In the genomic region with DNA sequence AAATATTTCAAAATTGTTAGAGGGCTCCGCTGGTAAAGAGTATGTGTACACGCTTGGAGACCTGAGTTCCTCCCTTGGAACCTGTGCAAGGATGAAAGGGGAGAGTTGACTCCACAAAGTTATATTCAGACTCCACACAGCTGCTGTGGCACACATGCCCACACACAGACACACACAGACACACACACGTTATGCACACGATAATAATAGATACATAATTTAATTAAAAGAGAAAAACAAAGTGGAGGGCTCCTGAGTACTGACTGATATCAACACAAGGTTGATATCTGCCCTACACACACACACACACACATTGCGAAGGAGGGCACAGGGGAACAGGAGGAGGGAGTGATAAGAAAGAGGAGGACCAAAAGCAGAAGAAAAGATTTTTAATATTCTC, we compare ENCODE assay signal across 11 mouse cellular contexts. TPM values are rescaled to one million over a fixed set of nuclear protein-coding genes. Genes with fewer than 3 reads are reported as not detected.
DNase-seq lines count a peak whose midpoint lies in the region; ATAC-seq and TF ChIP-seq lines count a peak whose summit lies in the region.
"Had no signal": no experiment of that assay in that cellular context is flagged by ENCODE, and none has a peak within 500 bp of the region (broad histone marks: within the 10 kb centered on the region; RNA-seq: fewer than 3 reads in every experiment).

No protein-coding gene starts in this region.

- no peak for TF ChIP-seq EP300 in lung, postnatal 0 days (IDR thresholded peaks at IDR 0.05)

- no peak overlapping the region for H3K4me3 ChIP-seq in embryonic facial prominence, embryonic 13.5 days
- no peak overlapping the region for H3K4me3 ChIP-seq in embryonic facial prominence, embryonic 10.5 days
- no peak overlapping the region for H3K4me3 ChIP-seq in lung, postnatal 0 days (ENCODE audit: low read depth, low read length)
- H3K4me3 ChIP-seq in intestine, embryonic 16.5 days (ENCODE audit: low read length), result no peak overlapping the region; the same call in 1 of the 2 replicates
- no peak overlapping the region for H3K4me3 ChIP-seq in hindbrain, embryonic 10.5 days
- H3K4me3 ChIP-seq: forebrain, embryonic 12.5 days had no signal

- WGBS in embryonic facial prominence, embryonic 13.5 days, result 86% methylated on average over 5 of the region's 5 CpGs
- 87% methylated on average over 5 of the region's 5 CpGs for WGBS in embryonic facial prominence, embryonic 10.5 days
- 48% methylated on average over 5 of the region's 5 CpGs for whole genome bisulfite sequencing in lung, postnatal 0 days
- 60% methylated on average over 5 of the region's 5 CpGs for WGBS in intestine, embryonic 16.5 days
- 89% methylated on average over 5 of the region's 5 CpGs for WGBS in hindbrain, embryonic 10.5 days

- H3K4me1 ChIP-seq in embryonic facial prominence, embryonic 13.5 days, result peaks cover 27% of the 10 kb centered on the region
- H3K4me1 ChIP-seq in embryonic facial prominence, embryonic 10.5 days, result peaks cover 23% of the 10 kb centered on the region
- peaks cover 13% of the 10 kb centered on the region; the same call in 1 of the 2 replicates for H3K4me1 ChIP-seq in lung, postnatal 0 days (ENCODE audit: insufficient read depth, low read depth, low read length)
- H3K4me1 ChIP-seq in intestine, embryonic 16.5 days (ENCODE audit: control insufficient read depth, insufficient read depth, low read length), result peaks cover 29% of the 10 kb centered on the region
- H3K4me1 ChIP-seq in hindbrain, embryonic 10.5 days (replicated peaks), result peaks cover 12% of the 10 kb centered on the region

- H3K36me3 ChIP-seq in embryonic facial prominence, embryonic 13.5 days, result no peaks in the 10 kb centered on the region
- H3K36me3 ChIP-seq in embryonic facial prominence, embryonic 10.5 days (replicated peaks), result no peaks in the 10 kb centered on the region
- H3K36me3 ChIP-seq in lung, postnatal 0 days (ENCODE audit: insufficient read depth, low read length), result no peaks in the 10 kb centered on the region
- no peaks in the 10 kb centered on the region for H3K36me3 ChIP-seq in intestine, embryonic 16.5 days (ENCODE audit: control insufficient read depth, insufficient read depth, low read length)
- no peaks in the 10 kb centered on the region for H3K36me3 ChIP-seq in hindbrain, embryonic 10.5 days
- H3K36me3 ChIP-seq: forebrain, embryonic 12.5 days had no signal

- no peak for DNase-seq in embryonic facial prominence, embryonic 10.5 days (ENCODE audit: low spot score)
- DNase-seq in lung, postnatal 0 days (ENCODE audit: low spot score), result no peak
- DNase-seq in lung, postnatal 25 days (ENCODE audit: low spot score), result no peak
- DNase-seq in T-cell, adult 2 months (ENCODE audit: low spot score), result no peak
- no peak for DNase-seq in hindbrain, embryonic 10.5 days (ENCODE audit: low spot score)
- DNase-seq: cerebellum, adult 9-11 months; layer of hippocampus, postnatal 36 days had no signal

- H3K27ac ChIP-seq in embryonic facial prominence, embryonic 13.5 days, result peak overlapping the region; percentile 60; the same call in 1 of the 2 replicates
- no peak overlapping the region for H3K27ac ChIP-seq in embryonic facial prominence, embryonic 10.5 days (replicated peaks)
- H3K27ac ChIP-seq in lung, postnatal 0 days (ENCODE audit: low read length), result peak overlapping the region; percentile 74
- 0 out of 2 replicates have a peak overlapping the region, but pooled peaks have one; percentile 14 for H3K27ac ChIP-seq in intestine, embryonic 16.5 days (ENCODE audit: low read length)
- H3K27ac ChIP-seq in hindbrain, embryonic 10.5 days, result no peak overlapping the region
- H3K27ac ChIP-seq: forebrain, embryonic 12.5 days had no signal

- H3K9me3 ChIP-seq in embryonic facial prominence, embryonic 13.5 days, result no peaks in the 10 kb centered on the region
- no peaks in the 10 kb centered on the region for H3K9me3 ChIP-seq in embryonic facial prominence, embryonic 10.5 days
- H3K9me3 ChIP-seq in lung, postnatal 0 days (ENCODE audit: low read length), result no peaks in the 10 kb centered on the region
- no peaks in the 10 kb centered on the region for H3K9me3 ChIP-seq in intestine, embryonic 16.5 days (ENCODE audit: control insufficient read depth, low read length)
- no peaks in the 10 kb centered on the region for H3K9me3 ChIP-seq in hindbrain, embryonic 10.5 days
- H3K9me3 ChIP-seq: forebrain, embryonic 12.5 days had no signal

- H3K9ac ChIP-seq in embryonic facial prominence, embryonic 13.5 days, result no peak overlapping the region
- H3K9ac ChIP-seq in lung, postnatal 0 days (replicated peaks; ENCODE audit: low read depth), result no peak overlapping the region
- no peak overlapping the region for H3K9ac ChIP-seq in intestine, embryonic 16.5 days (ENCODE audit: low read depth, low read length)
- H3K9ac ChIP-seq: forebrain, embryonic 12.5 days had no signal

- no peak for ATAC-seq in embryonic facial prominence, embryonic 13.5 days (ENCODE audit: insufficient number of reproducible peaks, insufficient read depth, low FRiP score, low TSS enrichment, low read depth)
- no peak for ATAC-seq in lung, postnatal 0 days
- ATAC-seq in intestine, embryonic 16.5 days, result peak; percentile 40; the same call in 1 of the 2 replicates
- peak; percentile 96 for ATAC-seq in megakaryocyte-erythroid progenitor cell, adult 5-6 weeks (replicated peaks; ENCODE audit: low FRiP score, low TSS enrichment, poor library complexity, severe bottlenecking)

- no peak for TF ChIP-seq CTCF in lung, postnatal 0 days (IDR thresholded peaks at IDR 0.05)

- 0 out of 2 replicates have a peak, but pooled peaks cover 3% of the 10 kb centered on the region for H3K27me3 ChIP-seq in embryonic facial prominence, embryonic 13.5 days
- no peaks in the 10 kb centered on the region for H3K27me3 ChIP-seq in embryonic facial prominence, embryonic 10.5 days (replicated peaks; ENCODE audit: low read depth, poor library complexity, severe bottlenecking)
- no peaks in the 10 kb centered on the region for H3K27me3 ChIP-seq in lung, postnatal 0 days (replicated peaks; ENCODE audit: insufficient read depth, low read length)
- H3K27me3 ChIP-seq in intestine, embryonic 16.5 days (replicated peaks; ENCODE audit: control insufficient read depth, insufficient read depth, low read length), result no peaks in the 10 kb centered on the region
- no peaks in the 10 kb centered on the region for H3K27me3 ChIP-seq in hindbrain, embryonic 10.5 days (ENCODE audit: insufficient read depth, poor library complexity, severe bottlenecking)
- H3K27me3 ChIP-seq: forebrain, embryonic 12.5 days had no signal

- no peak overlapping the region for H3K4me2 ChIP-seq in embryonic facial prominence, embryonic 13.5 days
- H3K4me2 ChIP-seq in lung, postnatal 0 days (replicated peaks; ENCODE audit: low read depth, low read length), result peak overlapping the region; percentile 23; the same call in 1 of the 2 replicates
- no peak overlapping the region for H3K4me2 ChIP-seq in intestine, embryonic 16.5 days (ENCODE audit: low read depth, low read length)
- H3K4me2 ChIP-seq: forebrain, embryonic 12.5 days had no signal

RNA-seq across cellular contexts. Expression of a gene that starts 26.4 kb away (rescaled TPM):
- 105 and 107 TPM in 2 replicates for polyA plus RNA-seq in embryonic facial prominence, embryonic 13.5 days (2015; fragmentation: Nextera tagmentation; extraction: Ambion mirVana)
- polyA plus RNA-seq in embryonic facial prominence, embryonic 10.5 days (2016; fragmentation: Nextera tagmentation; extraction: Ambion mirVana), result 115 and 117 TPM in 2 replicates
- polyA plus RNA-seq in lung, postnatal 0 days (2015; fragmentation: Nextera tagmentation; extraction: Ambion mirVana), result 38.7 and 51.5 TPM in 2 replicates
- 47.4 and 53.4 TPM in 2 replicates for polyA plus RNA-seq in intestine, embryonic 16.5 days (2015; fragmentation: Nextera tagmentation; extraction: Ambion mirVana)
- total RNA-seq in megakaryocyte-erythroid progenitor cell, adult 5-6 weeks (2014; fragmentation: Nextera tagmentation), result 93.4 and 93.5 TPM in 2 replicates
- total RNA-seq in megakaryocyte-erythroid progenitor cell, adult 5-6 weeks (2017), result 205 and 207 TPM in 2 replicates
- polyA plus RNA-seq in hindbrain, embryonic 10.5 days (2016; fragmentation: Nextera tagmentation; extraction: Ambion mirVana), result 79.4 and 105 TPM in 2 replicates

Comparison
In these comparisons a context has a peak if more than half of its experiments do, and no peak if none do; other contexts are left out.
1. H3K27ac ChIP-seq: peak in embryonic facial prominence, embryonic 13.5 days (single experiment), lung, postnatal 0 days (single experiment) and intestine, embryonic 16.5 days (single experiment); none in embryonic facial prominence, embryonic 10.5 days (single experiment) and hindbrain, embryonic 10.5 days (single experiment).
2. ATAC-seq: peak in intestine, embryonic 16.5 days (single experiment) and megakaryocyte-erythroid progenitor cell, adult 5-6 weeks (single experiment); none in embryonic facial prominence, embryonic 13.5 days (single experiment) and lung, postnatal 0 days (single experiment).